Mouse (Mus musculus) hindbrain, embryonic 14.5 days (tissue): ENCODE data around the gene Rsl1. TPM values are rescaled to one million over a fixed set of nuclear protein-coding genes. Genes with fewer than 3 reads are reported as not detected.
A peak's percentile ranks its signal among the peaks of the same experiment; 100 is the strongest.
"Not testable (repeated sequence)": the region's sequence is repeated elsewhere in the genome, so short reads cannot be mapped to it uniquely, and the experiment has no call there.

Experiments used
- ATAC-seq: fragments of 200-750 bp; cut with Nextera tagmentation; 2 replicates; pipeline ENCODE4 v1.8.0; 2017; ENCODE audit warnings: moderate number of reproducible peaks, mild to moderate bottlenecking, moderate TSS enrichment, moderate library complexity; ENCODE audit not compliant: low FRiP score
- DNase-seq: peaks from one replicate; pipeline ENCODE4 v3.0.0-alpha.2; 2015; ENCODE audit warnings: low spot score
- H3K27ac ChIP-seq: fragments of 300-500 bp; sonication (generic); 2 replicates; pipeline ENCODE4 v1.5.1; 2014; ENCODE audit warnings: mild to moderate bottlenecking, moderate library complexity
- H3K27me3 ChIP-seq: fragments of 300-500 bp; sonication (generic); 2 replicates; pipeline ENCODE4 v1.6.1; 2014; ENCODE audit warnings: mild to moderate bottlenecking, low read length, mixed read lengths; ENCODE audit not compliant: control insufficient read depth, insufficient read depth
- H3K36me3 ChIP-seq: fragments of 300-500 bp; sonication (generic); replicated peaks from 2 replicates; pipeline ENCODE4 v1.6.1; 2014; ENCODE audit not compliant: control insufficient read depth, insufficient read depth
- H3K4me1 ChIP-seq: fragments of 300-500 bp; sonication (generic); replicated peaks from 2 replicates; pipeline ENCODE4 v1.6.1; 2014; ENCODE audit warnings: antibody characterized with exemption, low read length, mixed read lengths; ENCODE audit not compliant: control insufficient read depth, insufficient read depth
- H3K4me2 ChIP-seq: fragments of 300-500 bp; sonication (generic); replicated peaks from 2 replicates; pipeline ENCODE4 v1.6.1; 2014; ENCODE audit warnings: mild to moderate bottlenecking, moderate library complexity
- H3K4me3 ChIP-seq: fragments of 300-500 bp; sonication (generic); replicated peaks from 2 replicates; pipeline ENCODE4 v1.5.1; 2014; ENCODE audit warnings: mild to moderate bottlenecking, low read length
- H3K9ac ChIP-seq: fragments of 300-500 bp; sonication (generic); 2 replicates; pipeline ENCODE4 v1.6.1; 2014
- H3K9me3 ChIP-seq: fragments of 300-500 bp; sonication (generic); 2 replicates; pipeline ENCODE4 v1.6.1; 2016; ENCODE audit warnings: low read length; ENCODE audit not compliant: control insufficient read depth
- WGBS: fragments of 180-500 bp; shearing (Covaris S2); extraction: QIAGEN DNeasy Blood & Tissue Kit; methylation state at CpG from one replicate; pipeline ENCODE4 v1.1.7; 2014; 5-methylcytosine and 5-hydroxymethylcytosine counted together
- polyA plus RNA-seq: library from polyadenylated mRNA; unstranded; fragments of >200 nt; fragmentation: Nextera tagmentation; extraction: Ambion mirVana; gene quantifications from 2 replicates; pipeline ENCODE4 v1.2.1, GENCODE M21; 2014

Rsl1 gene
- 4.4 and 5.1 TPM in 2 replicates for polyA plus RNA-seq

DNA sequence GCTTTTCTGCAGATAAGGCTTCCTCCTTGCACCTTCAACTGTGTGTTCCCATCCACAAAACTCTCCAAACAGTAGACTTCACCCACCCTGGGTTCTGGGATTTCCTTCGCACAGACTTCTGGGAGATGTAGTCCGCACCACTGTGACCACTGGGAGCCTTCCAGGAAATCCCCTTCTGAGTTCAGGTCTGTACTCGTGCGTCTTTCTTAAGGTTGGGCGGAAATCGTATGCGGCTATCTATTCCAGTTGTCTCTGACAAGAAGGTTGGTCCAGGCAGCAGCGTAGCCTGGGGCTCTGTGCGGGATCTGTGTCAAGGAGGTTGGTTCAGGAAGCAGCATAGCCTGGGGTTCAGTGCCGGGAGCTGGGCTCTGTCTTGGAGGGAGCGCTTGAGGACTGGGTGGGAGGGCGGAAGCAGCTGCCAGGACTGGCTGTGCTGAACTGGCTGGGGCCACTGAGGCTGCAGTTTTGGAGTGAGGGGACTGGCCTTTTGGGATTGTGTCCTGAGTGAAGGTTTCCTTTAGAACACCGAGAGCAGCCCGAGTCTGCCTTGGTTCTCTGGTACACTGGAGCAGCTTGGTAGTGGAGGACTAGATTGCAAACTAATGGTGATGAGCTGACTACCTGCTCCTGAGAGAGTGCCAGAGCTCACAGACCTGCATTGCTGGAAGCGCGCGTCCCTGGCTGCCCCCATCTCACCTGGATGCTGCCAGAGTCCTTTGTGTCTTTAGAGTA lies at the start of gene Rsl1:
Gene Rsl1, plus strand, starts transcription at position 192 of the 732 bp plus-strand sequence.
- not testable (repeated sequence) for H3K27me3 ChIP-seq, H3K9me3 ChIP-seq, H3K36me3 ChIP-seq, H3K4me1 ChIP-seq
- Histone ChIP-seq H3K4me3 (peak within 1 kb of the TSS; percentile 56), H3K9ac (peak within 1 kb of the TSS; percentile 74), H3K27ac (peak within 1 kb of the TSS; percentile 66), H3K4me2 (peak within 1 kb of the TSS; percentile 65)
- 2% methylated on average over 16 of the region's 17 CpGs for WGBS
- peak; percentile 62 for DNase-seq
- peak; percentile 97 for ATAC-seq

DNA sequence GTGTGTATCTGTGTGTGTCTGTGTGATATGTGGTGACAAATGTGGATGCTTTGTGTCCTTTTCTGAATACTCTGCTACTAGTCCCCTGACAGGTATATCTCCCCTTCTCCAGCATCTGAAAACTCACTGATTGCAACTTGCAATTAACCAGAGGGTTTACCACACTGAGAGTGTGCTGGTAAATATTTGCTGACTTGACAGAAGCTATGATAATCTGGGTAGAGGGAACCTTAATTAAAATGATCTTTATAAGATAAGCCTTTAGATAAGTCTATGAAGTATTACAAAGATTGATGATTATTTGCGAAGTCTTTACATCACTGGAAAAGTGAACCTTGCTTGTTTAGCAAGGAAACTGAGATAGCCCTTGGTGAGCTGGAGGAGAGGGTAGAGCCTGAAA lies 48.5 kb upstream of the Rsl1 start:
- Histone ChIP-seq H3K4me2 (no peak overlapping the region), H3K27ac (no peak overlapping the region), H3K9ac (no peak overlapping the region), H3K4me3 (no peak overlapping the region), H3K9me3 (no peaks in the 10 kb centered on the region), H3K4me1 (0 out of 2 replicates have a peak, but pooled peaks cover 6% of the 10 kb centered on the region), H3K36me3 (no peaks in the 10 kb centered on the region), H3K27me3 (no peaks in the 10 kb centered on the region)
- 95% methylated on average over 1 of the region's 1 CpGs for WGBS
- ATAC-seq (no peak), DNase-seq (no peak)

DNA sequence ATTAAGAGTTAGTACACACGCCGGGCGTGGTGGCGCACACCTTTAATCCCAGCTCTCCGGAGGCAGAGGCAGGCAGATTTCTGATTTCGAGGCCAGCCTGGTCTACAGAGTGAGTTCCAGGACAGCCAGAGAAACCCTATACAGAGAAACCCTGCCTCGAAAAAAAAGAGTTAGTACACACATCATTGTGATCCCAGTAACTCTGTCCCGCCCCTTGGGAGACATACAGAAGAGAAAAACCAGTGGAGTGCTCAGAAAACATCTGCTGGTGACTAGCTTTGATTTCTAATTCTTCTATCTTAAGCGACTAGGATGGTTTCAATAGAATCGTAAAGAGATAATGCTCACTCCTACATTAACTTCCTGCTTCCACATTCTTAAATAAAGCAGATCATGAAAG lies 45.5 kb upstream of the Rsl1 start:
- H3K9me3 ChIP-seq, H3K36me3 ChIP-seq, H3K27me3 ChIP-seq, DNase-seq, H3K4me1 ChIP-seq: not testable (repeated sequence)
- H3K27ac ChIP-seq = 0 out of 2 replicates have a peak overlapping the region, but pooled peaks have one; percentile 34
- H3K9ac ChIP-seq = peak overlapping the region; percentile 73; the same call in 1 of the 2 replicates
- peak overlapping the region; percentile 63 for H3K4me2 ChIP-seq
- peak; percentile 28; the same call in 1 of the 2 replicates for ATAC-seq
- peak overlapping the region; percentile 70 for H3K4me3 ChIP-seq
- WGBS = 79% methylated on average over 10 of the region's 10 CpGs

- peak overlapping the region; percentile 70 for H3K4me3 ChIP-seq
- no peaks in the 10 kb centered on the region for H3K27me3 ChIP-seq
- H3K36me3 ChIP-seq = no peaks in the 10 kb centered on the region
- H3K4me1 ChIP-seq = 0 out of 2 replicates have a peak, but pooled peaks cover 6% of the 10 kb centered on the region
- H3K27ac ChIP-seq = peak overlapping the region; percentile 71
- H3K9me3 ChIP-seq = no peaks in the 10 kb centered on the region
- peak overlapping the region; percentile 73 for H3K9ac ChIP-seq
- ATAC-seq (peak; percentile 97), DNase-seq (peak; percentile 94)
- peak overlapping the region; percentile 63 for H3K4me2 ChIP-seq
- WGBS = 1% methylated on average over 18 of the region's 18 CpGs
Observed at GRCm38 (mm10) chr13:67128038-67128721, 44.8 kb upstream of the Rsl1 start.

DNA sequence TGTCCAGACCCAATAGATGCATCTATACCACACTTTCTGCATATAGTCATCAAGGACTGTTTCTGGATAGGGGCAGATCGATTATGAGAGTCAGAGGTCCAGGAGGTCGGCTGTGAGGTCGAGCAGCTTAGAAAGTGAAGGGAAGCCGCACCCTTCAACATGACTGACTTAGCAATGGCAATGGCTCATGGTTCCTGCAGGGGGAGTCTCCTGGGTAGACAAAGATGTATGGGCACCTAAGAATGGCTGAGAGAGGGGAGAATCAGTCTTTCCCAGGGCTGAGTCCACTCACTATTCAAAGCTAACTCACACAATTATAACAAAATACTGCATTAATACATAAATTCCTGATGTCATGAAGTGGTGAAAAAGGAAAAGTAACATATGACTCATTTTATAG lies 6.9 kb upstream of the Rsl1 start:
- H3K4me1 ChIP-seq, H3K4me3 ChIP-seq, H3K27me3 ChIP-seq, H3K36me3 ChIP-seq, ATAC-seq, H3K4me2 ChIP-seq, DNase-seq, H3K9me3 ChIP-seq, H3K9ac ChIP-seq, H3K27ac ChIP-seq: not testable (repeated sequence)
- WGBS = 72% methylated on average over 4 of the region's 4 CpGs

DNA sequence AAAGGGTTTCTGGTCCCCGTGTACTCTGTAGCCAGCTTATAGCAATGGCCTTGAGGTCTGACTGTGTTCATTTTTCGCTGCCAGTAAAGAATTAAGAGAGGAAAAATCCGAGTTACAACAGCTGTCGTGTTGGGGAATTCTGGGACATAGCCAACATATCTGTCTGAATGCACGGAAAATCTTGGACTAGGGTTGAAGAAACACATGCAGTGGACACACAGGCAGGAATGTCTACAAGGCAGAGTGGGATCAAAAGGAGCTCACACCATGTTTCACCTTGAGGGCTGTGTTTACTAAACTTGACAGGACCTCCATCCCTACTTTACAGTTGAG lies 707 bp downstream of the Rsl1 start:
- Histone ChIP-seq H3K27me3 (no peaks in the 10 kb centered on the region), H3K9me3 (no peaks in the 10 kb centered on the region), H3K9ac (peak overlapping the region; percentile 74), H3K36me3 (peaks cover 13% of the 10 kb centered on the region; the same call in 1 of the 2 replicates), H3K4me2 (peak overlapping the region; percentile 65), H3K4me3 (peak overlapping the region; percentile 56), H3K27ac (no peak overlapping the region), H3K4me1 (peaks cover 4% of the 10 kb centered on the region; the same call in 1 of the 2 replicates)
- DNase-seq (no peak), ATAC-seq (no peak)
- WGBS = 28% methylated on average over 5 of the region's 5 CpGs

- Histone ChIP-seq H3K9me3 (no peaks in the 10 kb centered on the region), H3K9ac (peak within 1 kb of the TSS; percentile 69), H3K36me3 (no peaks in the 10 kb centered on the region), H3K4me3 (peak within 1 kb of the TSS; percentile 64), H3K27me3 (no peaks in the 10 kb centered on the region), H3K4me2 (peak within 1 kb of the TSS; percentile 66), H3K27ac (peak within 1 kb of the TSS; percentile 58; the same call in 1 of the 2 replicates), H3K4me1 (no peaks in the 10 kb centered on the region)
- DNase-seq (peak; percentile 83), ATAC-seq (peak; percentile 92)
- WGBS = 1% methylated on average over 13 of the region's 13 CpGs
Observed at GRCm38 (mm10) chr13:67194340-67194894, 21.4 kb downstream of the Rsl1 start, which contains the start of gene Zfp455. Zfp455 (plus strand) TSS chr13:67194506.

- ATAC-seq = no peak
- DNase-seq = no peak
- no peaks in the 10 kb centered on the region for H3K36me3 ChIP-seq
- H3K9ac ChIP-seq = no peak overlapping the region
- no peaks in the 10 kb centered on the region for H3K9me3 ChIP-seq
- H3K4me3 ChIP-seq = no peak overlapping the region
- no peaks in the 10 kb centered on the region for H3K4me1 ChIP-seq
- WGBS = 76% methylated on average over 3 of the region's 3 CpGs
- no peaks in the 10 kb centered on the region for H3K27me3 ChIP-seq
- no peak overlapping the region for H3K27ac ChIP-seq
- no peak overlapping the region for H3K4me2 ChIP-seq
Observed at GRCm38 (mm10) chr13:67201656-67202055, 28.7 kb downstream of the Rsl1 start.

- Histone ChIP-seq H3K36me3 (no peaks in the 10 kb centered on the region), H3K9ac (no peak overlapping the region), H3K9me3 (no peaks in the 10 kb centered on the region), H3K27me3 (no peaks in the 10 kb centered on the region), H3K4me1 (no peaks in the 10 kb centered on the region), H3K27ac (no peak overlapping the region), H3K4me2 (no peak overlapping the region), H3K4me3 (no peak overlapping the region)
- ATAC-seq (no peak), DNase-seq (no peak)
- 65% methylated on average over 4 of the region's 4 CpGs for WGBS
Observed at GRCm38 (mm10) chr13:67214015-67214607, 41.1 kb downstream of the Rsl1 start.
